Mouse (Mus musculus) embryonic fibroblast, embryonic 13.5 days (primary cell): ENCODE measurements around the gene Rfng.

ENCODE experiments used
- CTCF ChIP-seq: IDR thresholded peaks from 2 replicates; pipeline ENCODE4 v1.5.1; 2011; ENCODE audit warnings: mild to moderate bottlenecking, control low read depth, low read length, moderate library complexity, borderline replicate concordance; ENCODE audit not compliant: insufficient read depth
- POLR2A ChIP-seq: IDR thresholded peaks from 2 replicates; pipeline ENCODE4 v1.6.1; 2011; ENCODE audit warnings: low read depth, mild to moderate bottlenecking, control low read depth, low read length, moderate library complexity

DNA sequence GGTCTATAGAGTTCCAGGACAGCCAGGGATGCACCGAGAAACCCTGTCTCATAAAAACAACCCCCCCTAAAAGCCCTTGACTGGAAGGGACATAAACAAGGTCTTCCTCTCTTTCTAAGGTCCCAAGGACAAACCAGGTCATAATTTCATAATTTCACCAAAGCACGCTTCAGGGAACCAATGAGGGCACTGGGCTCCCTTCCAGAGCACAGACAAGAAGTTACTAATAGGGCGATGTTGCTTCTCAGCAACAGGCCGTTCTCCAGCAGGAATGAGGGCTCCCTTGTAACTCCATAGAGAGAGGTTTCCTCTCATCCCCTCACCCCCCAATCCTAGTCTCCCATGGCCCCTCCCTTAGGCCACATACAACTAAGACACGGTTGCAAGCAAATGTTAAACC, 43.0 kb downstream of the Rfng start:
- no peak for TF ChIP-seq CTCF
- no peak for TF ChIP-seq POLR2A
